Mouse (Mus musculus) lung, adult 18-20 months (tissue): ENCODE measurements around the gene Pcsk6.
A peak's percentile ranks its signal among the peaks of the same experiment; 100 is the strongest.
"Not testable (repeated sequence)": the region's sequence is repeated elsewhere in the genome, so short reads cannot be mapped to it uniquely, and the experiment has no call there.

ENCODE experiments used
- DNase-seq, 2 experiments: peaks; one replicate each; pipeline ENCODE4 v3.0.0; 2022; ENCODE audit warnings: mixed read lengths in 2 of 2

Pcsk6 gene

DNA sequence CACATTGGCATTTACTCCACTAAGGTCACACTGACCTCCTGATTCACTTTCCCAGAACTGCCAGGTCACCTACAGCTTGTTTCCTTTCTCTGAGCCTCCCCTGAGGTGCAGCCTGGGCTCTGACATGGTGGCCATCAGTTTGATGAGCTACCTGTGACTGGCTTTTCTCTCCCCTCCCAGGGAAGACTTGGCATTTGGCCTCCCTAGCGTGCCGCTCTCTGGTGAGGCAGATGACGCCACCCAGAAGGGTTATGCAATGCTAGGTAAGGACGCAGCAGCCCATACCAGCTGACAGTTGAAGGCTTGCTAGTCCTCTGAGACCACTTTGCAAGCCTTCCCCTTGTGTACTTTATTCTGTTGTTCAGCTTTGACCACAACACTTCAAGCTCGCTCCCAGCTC is 141.9 kb downstream of the Pcsk6 start:
- DNase-seq = no peak

DNA sequence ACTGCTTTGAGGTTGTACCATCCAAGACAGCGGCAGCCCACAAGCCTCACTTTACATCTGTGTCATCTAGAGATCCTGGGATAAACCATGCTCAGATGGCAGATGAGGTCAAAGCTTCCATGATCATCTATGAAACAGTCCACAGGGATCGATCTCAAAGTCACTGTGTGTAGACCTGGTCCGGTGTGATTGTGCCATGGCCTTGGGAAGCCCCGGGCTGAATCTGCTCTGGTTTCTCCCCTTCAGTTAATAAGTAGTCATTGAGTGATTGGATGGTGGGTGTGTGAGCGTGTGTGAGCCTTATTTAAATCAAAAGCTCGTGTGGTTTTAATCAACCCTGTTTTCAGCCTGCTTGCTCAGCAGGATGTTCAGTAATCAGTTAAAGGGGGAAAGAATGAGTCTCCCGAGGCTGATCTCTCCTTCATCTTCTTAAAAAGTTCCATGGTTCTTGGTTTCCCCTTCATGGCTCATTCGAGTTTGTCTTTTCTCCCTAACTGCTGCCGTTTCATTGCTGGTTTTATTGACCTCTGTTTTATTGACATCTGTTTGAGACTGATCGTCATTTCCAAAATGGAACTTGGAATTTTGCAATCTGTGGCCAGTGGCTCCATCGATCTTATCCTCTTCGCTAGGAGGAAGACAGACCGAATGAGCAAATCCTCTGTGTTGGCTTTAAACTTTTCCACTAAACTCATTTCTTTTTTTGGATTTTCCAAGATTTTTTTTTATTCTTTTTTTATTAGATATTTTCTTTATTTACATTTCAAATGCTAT is 142.5 kb downstream of the Pcsk6 start:
- DNase-seq = no peak

DNA sequence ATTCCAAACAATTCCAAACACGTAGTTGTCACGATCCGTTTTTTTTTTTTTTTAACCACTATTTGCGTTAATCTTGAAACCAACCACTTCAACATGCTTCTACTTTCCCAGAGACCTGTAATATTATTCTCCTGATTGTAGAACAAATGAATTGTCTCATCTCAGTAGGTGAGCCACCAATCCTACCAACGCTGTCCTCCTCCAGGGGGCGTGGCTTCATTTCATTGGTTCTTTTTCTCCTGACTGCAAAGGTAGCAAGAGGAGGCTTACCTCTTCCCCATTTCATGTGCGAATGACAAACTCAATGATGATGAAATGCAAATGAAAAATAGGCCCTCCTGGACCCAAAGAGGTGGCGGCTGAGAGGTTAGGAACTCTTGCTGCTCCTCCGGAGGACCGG is 143.5 kb downstream of the Pcsk6 start:
- DNase-seq = peak; percentile 28 to 49

DNA sequence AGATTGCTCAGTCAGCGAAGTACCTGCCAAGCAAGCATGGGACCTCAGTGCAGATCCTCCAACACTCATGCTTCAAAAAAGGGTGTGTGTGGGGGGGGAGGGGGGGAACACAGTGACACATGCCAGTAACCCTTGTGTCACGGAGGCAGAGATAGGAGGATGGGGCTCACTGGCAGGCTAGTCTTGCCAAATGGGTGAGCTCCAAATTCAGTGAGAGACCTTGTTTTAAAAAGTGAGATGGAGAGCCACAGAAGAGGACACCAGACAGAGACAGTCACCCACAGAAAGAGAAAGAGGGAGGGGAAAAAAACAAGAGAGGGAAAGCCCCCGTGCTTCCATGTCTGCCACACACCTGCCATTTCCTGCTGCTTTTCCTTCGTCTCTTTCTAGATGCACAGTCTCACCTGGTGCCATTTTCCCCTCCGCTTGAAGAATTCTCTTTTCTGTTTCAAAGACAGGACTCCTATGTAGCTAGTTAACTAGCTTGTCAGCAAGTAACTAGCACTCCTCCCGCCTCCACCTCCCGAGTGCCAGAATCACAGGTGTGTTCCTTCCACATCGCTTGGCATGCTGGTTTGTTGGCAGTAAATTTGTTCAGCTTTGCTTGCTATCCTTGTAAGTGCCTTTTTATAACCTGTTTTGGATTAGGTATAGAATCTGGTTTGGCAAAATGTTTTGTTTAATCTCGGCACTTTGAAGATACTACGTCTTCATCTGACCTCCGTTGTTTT is 146.8 kb downstream of the Pcsk6 start:
- DNase-seq = no peak

DNA sequence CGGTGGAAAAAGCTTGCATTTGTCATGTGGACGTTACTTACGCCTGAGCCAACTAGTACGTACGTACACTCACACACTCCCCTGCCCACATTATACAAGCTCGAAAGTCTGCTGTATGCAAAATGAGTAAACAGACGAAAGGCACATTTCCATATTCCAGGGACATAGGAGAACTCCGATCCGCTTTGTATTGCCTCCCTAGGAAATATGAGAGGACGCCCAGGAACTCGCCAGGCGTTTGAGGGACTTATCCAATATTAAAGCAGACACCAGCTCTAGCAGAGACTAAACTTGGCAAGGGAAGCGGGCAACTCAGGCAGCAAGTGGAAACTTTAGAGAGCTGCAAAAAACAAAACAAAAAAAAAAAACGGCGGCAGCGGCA is 147.3 kb downstream of the Pcsk6 start:
- no peak for DNase-seq

DNA sequence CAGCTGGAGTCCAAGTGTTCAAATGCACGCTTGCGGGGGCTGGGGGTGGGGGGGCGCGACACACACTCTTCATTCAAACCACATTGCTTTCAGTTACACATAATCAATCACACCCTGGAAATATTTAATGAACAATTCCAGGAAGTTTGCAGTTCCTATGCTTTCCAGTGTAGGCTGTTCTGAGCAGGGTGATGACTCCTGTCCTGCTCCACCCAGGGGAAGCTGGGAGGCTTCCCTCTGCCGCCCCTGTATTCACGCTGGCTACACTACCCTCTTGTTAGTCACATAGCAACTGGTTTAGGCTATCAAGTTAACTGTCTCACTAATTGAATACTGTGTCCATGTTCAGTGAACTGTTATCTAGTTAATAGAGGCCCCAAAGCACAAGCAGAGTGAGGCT is 149.0 kb downstream of the Pcsk6 start:
- DNase-seq = no peak

DNA sequence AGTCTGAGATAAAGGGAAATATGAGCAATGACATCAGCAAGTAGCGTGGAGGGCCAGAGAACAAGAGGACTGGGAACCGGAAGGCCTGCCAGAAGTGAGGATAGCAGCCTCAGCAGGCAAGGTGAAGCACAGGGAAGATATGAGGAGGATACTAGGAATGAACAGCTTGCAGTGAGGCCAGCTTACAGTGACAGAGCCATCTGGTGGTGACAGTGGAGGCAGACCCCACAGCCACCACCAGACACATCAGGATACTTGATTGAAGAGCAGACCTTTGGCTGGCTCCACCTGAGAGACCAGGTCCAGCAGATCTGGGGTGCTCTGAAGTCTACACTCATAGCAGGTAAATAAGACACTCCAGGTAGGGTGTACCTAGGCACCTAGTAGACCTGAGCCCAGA is 166.2 kb downstream of the Pcsk6 start:
- no peak for DNase-seq

DNA sequence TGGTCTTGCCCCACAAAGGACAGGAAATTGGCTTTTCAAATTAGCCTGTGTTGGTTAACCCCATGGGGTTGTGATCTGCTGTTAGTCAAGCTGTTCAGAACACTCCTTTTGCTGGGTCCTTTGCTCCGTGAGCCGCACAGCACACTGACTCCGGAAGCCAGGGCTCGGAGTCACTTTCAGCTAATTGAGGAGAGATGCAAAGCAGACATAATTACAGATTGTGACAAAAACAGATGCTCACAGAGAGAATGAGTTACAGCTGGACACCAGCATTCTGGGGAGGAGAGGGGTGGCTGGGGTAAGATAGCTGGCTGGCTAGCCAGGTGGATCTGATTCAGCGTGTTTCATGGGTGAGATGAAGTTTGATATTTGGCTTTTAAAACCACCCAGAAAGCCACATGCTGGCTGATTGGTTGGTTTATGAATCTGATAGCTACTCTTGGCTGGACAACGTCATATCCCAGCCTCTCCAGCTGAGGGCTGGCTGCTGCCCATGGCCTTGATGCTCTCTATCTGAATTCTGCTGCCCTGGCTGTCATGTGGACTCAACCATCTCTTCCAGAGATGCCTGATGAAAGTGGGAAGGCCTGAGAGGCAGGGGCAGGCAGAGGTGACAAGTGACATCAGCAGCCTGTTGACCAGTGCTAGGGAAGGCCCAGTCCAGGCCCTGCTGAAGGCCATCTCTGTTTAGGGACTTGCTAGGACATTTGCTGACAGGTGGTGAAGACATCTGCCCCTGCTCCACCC is 167.4 kb downstream of the Pcsk6 start:
- DNase-seq = peak in 1 of 2 experiments; percentile 19

DNA sequence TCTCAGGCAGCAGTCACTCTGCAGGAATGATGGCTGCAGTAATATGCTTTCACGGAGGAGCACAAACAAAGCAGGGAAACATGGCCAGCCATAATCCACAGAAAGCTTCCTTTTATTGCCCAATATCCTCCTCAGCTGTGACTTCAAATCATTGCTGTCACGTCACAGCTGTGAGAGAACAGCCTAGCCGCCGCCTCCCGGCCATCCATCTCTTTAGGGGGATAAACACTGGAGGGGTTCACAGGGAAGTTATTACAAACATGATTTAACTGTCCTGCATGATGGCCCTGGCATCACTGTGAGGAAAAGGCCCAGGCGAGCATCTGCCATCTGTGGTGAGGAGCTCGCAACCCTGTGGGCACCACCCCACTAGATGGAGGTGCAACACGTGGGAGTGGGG is 175.3 kb downstream of the Pcsk6 start:
- no peak for DNase-seq

DNA sequence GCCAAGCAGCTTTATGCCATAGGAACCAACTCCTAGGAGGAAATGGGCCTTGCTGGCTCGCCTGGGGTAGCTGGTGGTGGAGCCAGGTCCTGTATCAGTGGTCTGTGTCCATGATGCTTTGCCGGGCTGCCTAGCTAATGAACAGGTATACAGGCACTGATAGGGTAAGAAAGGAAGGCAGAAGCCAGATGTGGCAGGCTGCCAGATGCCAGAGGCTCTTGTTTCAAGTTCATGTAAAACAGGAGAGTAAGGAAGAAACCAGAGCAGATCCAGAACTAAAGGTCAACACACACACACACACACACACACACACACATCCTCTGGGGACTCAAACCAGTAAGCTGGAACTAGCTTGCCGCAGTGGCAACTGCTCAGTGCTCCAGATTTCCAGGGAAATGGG is 176.7 kb downstream of the Pcsk6 start:
- DNase-seq = no peak

DNA sequence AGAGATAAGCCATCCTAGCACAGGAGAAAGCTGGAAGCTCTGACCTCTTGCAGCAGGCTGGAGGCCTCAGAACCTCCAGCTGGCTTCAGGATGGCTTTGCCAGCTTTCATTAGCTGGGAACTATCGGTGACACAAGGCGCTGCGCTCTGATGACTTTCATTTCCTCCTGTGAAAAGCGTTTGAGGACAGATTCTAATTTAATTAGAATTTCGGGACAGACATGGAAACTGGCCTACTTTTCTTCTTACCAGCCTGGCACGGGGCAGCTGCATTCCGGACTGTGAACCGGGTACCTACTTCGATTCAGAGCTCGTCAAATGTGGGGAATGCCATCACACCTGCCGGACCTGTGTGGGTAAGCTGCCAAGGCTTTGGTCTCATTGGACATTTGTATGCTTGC is 177.2 kb downstream of the Pcsk6 start:
- no peak for DNase-seq

DNA sequence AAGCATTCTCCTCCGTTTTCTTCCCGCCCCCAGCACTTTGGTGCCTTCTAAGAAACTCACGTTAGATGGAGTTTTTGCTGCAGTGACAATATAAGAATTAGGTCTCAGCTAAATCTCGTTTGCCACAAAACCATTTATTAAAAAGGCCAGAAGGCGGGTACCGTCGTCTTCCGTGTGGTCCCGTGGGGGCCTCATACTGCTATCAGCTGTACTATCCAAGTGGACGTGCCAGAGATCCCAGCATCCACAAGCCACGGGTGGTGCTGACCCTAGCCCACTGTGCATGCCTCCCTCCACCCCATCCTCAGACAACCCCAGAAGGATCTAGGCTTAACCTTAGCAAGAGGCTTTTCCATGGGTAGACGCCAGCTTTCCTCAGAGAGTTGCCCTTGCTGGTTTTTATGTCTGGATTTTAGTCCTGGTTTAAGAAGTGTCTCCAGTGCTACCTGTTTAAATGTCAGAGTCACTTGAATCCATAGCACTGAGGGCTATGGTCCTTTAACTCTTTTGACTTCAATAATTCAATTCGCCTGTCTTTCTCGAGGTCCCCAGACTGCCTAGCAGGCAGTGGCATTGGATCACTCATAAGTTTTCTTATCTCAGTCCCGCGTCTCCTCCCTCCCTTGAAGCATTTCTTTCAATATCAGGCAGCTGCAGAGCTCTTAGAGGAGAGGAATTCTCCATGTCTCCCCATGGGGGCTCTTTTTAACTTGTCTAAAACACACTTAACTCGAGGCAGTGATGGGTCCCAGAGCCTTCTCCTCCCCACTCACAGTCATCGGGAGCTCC is 178.7 kb downstream of the Pcsk6 start:
- no peak for DNase-seq

DNA sequence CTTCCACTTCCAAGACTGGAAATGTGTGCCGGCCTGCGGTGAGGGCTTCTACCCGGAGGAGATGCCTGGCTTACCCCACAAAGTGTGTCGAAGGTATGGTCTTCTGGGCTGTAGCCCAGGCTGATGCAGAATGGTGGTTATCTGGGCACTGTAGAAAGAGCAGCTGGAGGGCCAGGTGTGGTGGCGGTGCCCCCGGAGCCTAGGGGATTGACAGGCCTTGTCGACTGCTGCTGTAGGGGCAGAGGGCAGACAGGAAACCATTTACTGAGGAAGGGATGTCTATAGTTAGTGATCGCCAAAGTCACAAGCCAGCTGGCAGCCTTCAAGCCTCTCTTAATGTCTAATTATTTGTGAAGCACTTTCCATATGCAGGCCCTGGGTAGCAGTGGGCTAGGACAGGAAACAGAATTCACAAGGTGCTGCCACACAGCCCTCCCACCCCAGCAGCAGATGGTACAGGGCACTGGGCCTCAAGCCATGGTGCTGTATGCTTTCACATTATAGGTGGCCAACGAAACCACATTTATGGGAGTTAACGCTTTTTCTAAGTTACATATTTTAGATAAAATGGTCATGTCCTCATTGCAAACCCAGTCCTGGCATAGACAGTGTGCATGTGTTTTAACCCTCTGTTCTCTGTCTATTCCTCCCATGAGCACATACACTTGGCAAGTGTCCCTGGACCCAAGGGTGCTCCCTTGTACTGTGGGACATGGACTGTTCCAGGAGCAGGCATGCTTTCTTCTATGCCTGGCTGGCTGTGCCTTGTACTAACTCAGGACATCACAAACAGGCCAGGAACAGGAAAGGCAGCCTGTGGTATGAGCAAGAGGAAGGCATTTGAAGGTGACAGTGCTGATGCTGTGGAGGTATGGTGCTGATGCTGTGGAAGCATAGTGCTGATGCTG is 182.3 kb downstream of the Pcsk6 start, which contains the start of gene Gm45213:
Gene Gm45213 (plus strand): TSS at position 51 of the 908 bp plus-strand sequence.
- no peak for DNase-seq

DNA sequence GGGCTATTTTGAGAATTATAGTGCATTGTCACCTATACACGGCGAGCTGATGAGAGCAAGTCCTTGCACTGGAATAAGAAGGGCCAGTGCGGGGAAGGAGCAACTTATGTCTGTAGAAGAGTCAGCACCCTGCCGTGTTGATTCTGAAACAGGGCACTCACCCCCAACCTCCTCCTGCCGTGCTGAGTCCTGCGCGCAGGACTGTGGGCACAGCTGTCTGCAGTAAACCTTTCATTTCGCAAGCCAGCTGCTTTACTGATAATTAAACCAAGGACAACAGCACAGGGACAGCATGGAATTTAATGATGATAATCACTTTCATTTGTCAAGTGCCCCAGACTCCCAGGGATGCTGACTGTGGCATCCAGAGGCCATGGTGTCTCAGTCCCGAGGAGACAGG is 183.1 kb downstream of the Pcsk6 start:
- no peak for DNase-seq

DNA sequence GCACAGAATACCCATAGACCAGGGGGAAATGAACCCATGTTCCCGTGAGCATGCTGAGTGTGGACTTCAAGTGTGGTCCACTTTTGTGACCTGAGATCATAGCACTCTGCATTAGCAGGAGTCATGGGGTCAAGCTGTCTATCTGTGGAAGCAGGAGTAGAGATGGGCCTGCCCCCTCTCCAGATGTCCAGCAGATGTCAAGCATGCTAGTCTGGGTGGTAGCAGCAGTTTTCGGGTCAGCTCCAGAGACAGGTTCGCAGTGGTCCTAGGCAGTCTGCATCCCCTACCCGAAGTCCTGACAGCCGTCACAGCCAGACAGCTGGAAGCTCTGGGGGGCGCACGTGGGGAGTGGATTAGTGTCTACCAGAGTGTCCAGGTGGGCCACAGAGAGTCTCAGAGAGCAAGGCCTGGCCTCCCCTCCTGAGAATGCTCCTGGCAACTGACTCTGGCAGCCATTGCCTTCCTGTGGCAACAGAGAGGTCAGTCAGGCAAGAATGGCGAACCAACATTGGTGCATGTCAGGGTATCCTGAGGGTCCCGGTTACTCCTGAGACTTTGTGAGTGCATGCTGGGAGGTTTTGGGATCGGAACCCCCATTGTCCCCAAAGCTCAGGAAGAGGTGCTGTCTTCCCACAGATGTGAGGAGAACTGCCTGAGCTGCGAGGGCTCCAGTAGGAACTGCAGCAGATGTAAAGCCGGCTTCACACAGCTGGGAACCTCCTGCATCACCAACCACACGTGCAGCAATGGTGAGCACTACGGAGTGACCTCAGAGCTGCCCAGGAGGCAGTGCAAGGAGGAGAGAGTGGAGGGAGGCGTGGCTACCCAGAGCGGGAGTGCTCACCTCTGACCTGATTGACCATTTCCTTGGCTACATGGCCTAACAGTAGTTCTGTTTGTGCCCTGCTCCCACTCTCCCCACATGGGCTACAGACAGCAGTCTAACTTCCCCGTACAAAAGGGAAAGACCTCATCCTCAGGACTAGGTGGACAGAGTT is 185.7 kb downstream of the Pcsk6 start:
- peak; percentile 37 to 55 for DNase-seq

DNA sequence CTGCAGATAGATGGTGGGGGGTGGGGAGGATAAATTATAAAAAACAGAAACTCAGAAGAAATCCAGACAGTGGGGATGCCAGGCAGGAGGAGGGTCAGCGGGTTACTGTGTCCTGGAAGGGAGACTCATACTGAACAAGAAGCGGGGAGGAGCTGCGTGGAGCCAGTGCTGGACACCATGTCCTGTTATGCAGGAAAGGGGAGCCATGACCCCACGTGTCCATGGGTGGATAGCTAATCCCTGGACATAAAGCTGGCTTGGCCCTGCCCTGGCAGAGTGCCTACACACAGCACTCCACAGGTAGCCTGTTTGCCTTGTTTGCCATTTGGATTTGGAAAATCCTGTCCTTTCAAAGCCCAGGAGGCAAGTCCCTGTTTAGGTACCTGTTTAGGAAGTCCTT is 186.4 kb downstream of the Pcsk6 start:
- peak in 1 of 2 experiments; percentile 17 for DNase-seq

DNA sequence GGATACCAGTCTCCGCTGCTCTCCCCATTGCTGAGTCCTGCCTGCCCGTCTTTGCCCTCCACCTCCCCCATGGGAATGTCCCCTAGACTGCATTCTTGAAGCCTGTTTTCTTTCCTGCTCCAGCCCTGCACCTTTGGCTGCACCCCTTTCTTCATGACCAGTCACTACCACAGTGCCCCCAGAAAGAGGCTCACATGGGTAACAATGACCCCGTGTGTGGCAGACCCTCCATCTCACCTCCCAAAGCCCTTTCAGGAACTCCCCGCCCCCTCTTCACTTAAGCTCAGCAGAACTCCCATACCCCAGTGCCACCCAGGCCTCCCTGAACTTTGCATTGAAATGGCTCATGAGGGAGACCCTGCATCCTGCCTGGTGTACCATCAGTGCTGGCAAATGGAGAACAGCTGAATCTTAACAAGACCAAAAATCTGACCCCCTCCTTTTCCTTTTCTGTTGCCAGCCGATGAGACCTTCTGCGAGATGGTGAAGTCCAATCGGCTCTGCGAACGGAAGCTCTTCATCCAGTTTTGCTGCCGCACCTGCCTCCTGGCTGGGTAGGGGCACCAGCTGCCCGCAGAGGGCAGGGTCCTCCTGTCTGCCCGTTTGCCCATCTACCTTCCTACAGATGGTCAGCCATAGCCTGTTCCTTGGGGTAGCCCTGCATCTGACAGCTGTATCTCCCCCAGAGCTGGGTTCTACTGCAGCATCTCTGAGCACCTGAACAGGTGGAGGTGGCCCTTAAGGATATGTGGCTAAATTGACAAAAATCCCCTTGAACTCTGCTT is 187.1 kb downstream of the Pcsk6 start:
- no peak for DNase-seq

DNA sequence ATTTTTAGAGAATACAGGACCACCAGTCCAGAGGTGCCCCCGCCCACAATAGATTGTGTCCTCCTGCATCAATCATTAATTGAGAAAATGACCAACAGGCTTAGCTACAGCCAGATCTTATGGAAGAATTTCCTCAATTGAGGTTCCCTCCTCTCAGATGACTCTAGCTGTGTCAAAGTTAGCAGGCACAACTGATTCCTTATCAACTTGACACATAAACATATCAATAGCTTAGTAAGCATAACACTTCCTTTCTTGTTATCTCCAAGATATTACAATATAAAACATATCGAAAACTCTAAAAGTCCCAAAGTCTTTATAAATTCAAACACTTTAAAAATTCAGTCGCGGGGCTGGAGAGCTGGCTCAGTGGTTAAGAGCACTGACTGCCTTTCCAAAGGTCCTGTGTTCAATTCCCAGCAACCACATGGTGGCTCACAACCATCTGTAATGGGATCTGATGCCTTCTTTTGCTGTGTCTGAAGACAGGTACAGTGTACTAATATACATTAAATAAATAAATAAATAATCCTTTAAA is 192.5 kb downstream of the Pcsk6 start:
- no peak for DNase-seq

DNA sequence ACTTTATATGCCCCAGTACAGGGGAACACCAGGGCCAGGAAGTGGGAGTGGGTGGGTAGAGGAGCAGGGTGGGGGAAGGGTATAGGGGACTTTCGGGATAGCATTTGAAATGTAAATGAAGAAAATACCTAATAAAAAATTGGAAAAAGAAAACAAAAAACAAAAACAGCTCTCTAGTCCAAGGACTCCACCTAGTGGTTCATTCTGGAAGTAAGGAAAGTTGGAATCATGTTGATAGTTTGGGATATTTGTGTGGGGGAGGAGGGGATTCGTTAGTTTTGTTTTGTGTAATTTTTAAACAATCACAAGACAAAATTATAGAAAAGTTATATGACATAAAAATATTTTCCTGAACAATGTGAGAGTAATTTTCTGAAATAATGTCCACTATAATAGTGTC is 193.8 kb downstream of the Pcsk6 start:
- not testable (repeated sequence) for DNase-seq
